Comparison of ENCODE assay signal across 16 mouse cellular contexts in genomic region chr17:25218967-25219366, GRCm38 (mm10). TPM values are rescaled to one million over a fixed set of nuclear protein-coding genes. Genes with fewer than 3 reads are reported as not detected.
DNase-seq lines count a peak whose midpoint lies in the region; ATAC-seq and TF ChIP-seq lines count a peak whose summit lies in the region.
"Had no signal": no experiment of that assay in that cellular context is flagged by ENCODE, and none has a peak within 500 bp of the region (broad histone marks: within the 10 kb centered on the region; RNA-seq: fewer than 3 reads in every experiment).

No protein-coding gene starts in this region.

- H3K27me3 ChIP-seq in cerebellum, adult 2 months (ENCODE audit: control insufficient read depth, insufficient read depth, low read length) = no peaks in the 10 kb centered on the region
- 0 out of 2 replicates have a peak, but pooled peaks cover 4% of the 10 kb centered on the region for H3K27me3 ChIP-seq in hindbrain, embryonic 13.5 days
- no peaks in the 10 kb centered on the region for H3K27me3 ChIP-seq in hindbrain, embryonic 12.5 days
- H3K27me3 ChIP-seq: embryonic facial prominence, embryonic 12.5 days; forebrain, embryonic 15.5 days; intestine, embryonic 15.5 days had no signal

- no peak overlapping the region for H3K4me2 ChIP-seq in hindbrain, embryonic 13.5 days
- H3K4me2 ChIP-seq in hindbrain, embryonic 12.5 days (replicated peaks) = no peak overlapping the region
- H3K4me2 ChIP-seq: embryonic facial prominence, embryonic 12.5 days; forebrain, embryonic 15.5 days; heart, embryonic 13.5 days; hindbrain, embryonic 14.5 days; intestine, embryonic 15.5 days had no signal

- 36% methylated on average over 9 of the region's 9 CpGs for WGBS in cerebellum, adult 2 months
- WGBS in hindbrain, embryonic 13.5 days = 92% methylated on average over 9 of the region's 9 CpGs
- 90% methylated on average over 9 of the region's 9 CpGs for WGBS in hindbrain, embryonic 12.5 days

- TF ChIP-seq CTCF in cerebellum, adult 2 months (IDR thresholded peaks at IDR 0.05; ENCODE audit: borderline replicate concordance, insufficient read depth, low read depth, low read length) = no peak

- no peak overlapping the region for H3K4me3 ChIP-seq in cerebellum, adult 2 months (replicated peaks; ENCODE audit: insufficient read depth, low read depth, low read length)
- H3K4me3 ChIP-seq in hindbrain, embryonic 13.5 days = no peak overlapping the region
- H3K4me3 ChIP-seq in hindbrain, embryonic 12.5 days = no peak overlapping the region
- H3K4me3 ChIP-seq: embryonic facial prominence, embryonic 12.5 days; forebrain, embryonic 15.5 days; heart, embryonic 13.5 days; intestine, embryonic 15.5 days had no signal

- H3K4me1 ChIP-seq in cerebellum, adult 2 months (ENCODE audit: control insufficient read depth, insufficient read depth, low read length) = peaks cover 23% of the 10 kb centered on the region
- H3K4me1 ChIP-seq in hindbrain, embryonic 13.5 days (replicated peaks) = peaks cover 18% of the 10 kb centered on the region
- H3K4me1 ChIP-seq in hindbrain, embryonic 12.5 days = peaks cover 18% of the 10 kb centered on the region

- peak overlapping the region; percentile 14 for H3K27ac ChIP-seq in cerebellum, adult 2 months (ENCODE audit: insufficient read depth, low read length)
- H3K27ac ChIP-seq in hindbrain, embryonic 13.5 days = no peak overlapping the region
- no peak overlapping the region for H3K27ac ChIP-seq in hindbrain, embryonic 12.5 days
- H3K27ac ChIP-seq: embryonic facial prominence, embryonic 12.5 days; forebrain, embryonic 15.5 days; heart, embryonic 13.5 days; hindbrain, embryonic 14.5 days; intestine, embryonic 15.5 days had no signal

- H3K9me3 ChIP-seq in hindbrain, embryonic 13.5 days = no peaks in the 10 kb centered on the region
- no peaks in the 10 kb centered on the region for H3K9me3 ChIP-seq in hindbrain, embryonic 12.5 days (replicated peaks)
- H3K9me3 ChIP-seq: embryonic facial prominence, embryonic 12.5 days; forebrain, embryonic 15.5 days; heart, embryonic 13.5 days; intestine, embryonic 15.5 days had no signal

- TF ChIP-seq POLR2A in cerebellum, adult 2 months (IDR thresholded peaks at IDR 0.05; ENCODE audit: borderline replicate concordance, insufficient read depth, low read length) = no peak

- peak; percentile 55 to 69 for DNase-seq in cerebellum, adult 2 months
- DNase-seq in cerebellum, adult 8-10 months = no peak
- peak; percentile 15 for DNase-seq in thymus, postnatal 14 days
- no peak for DNase-seq in thymus, postnatal 36 days
- DNase-seq in urinary bladder, adult 18-20 months (ENCODE audit: low spot score in 2 of 2) = no peak
- DNase-seq: adrenal gland, postnatal 10 days; heart, postnatal 10 days; heart, postnatal 4 days; kidney, adult 18-20 months had no signal

- 0 out of 2 replicates have a peak overlapping the region, but pooled peaks have one; percentile 8 for H3K9ac ChIP-seq in hindbrain, embryonic 13.5 days
- no peak overlapping the region for H3K9ac ChIP-seq in hindbrain, embryonic 12.5 days
- H3K9ac ChIP-seq: embryonic facial prominence, embryonic 12.5 days; forebrain, embryonic 15.5 days; heart, embryonic 13.5 days; hindbrain, embryonic 14.5 days; intestine, embryonic 15.5 days had no signal

- peaks cover 58% of the 10 kb centered on the region for H3K36me3 ChIP-seq in hindbrain, embryonic 13.5 days
- peaks cover 43% of the 10 kb centered on the region for H3K36me3 ChIP-seq in hindbrain, embryonic 12.5 days

- ATAC-seq in hindbrain, embryonic 13.5 days (ENCODE audit: low FRiP score) = no peak
- ATAC-seq in hindbrain, embryonic 12.5 days (ENCODE audit: low FRiP score) = no peak
- ATAC-seq: forebrain, embryonic 15.5 days; intestine, embryonic 15.5 days had no signal

RNA-seq across cellular contexts. Expression of gene Gnptg, which starts 21.0 kb away (rescaled TPM):
- polyA plus RNA-seq in cerebellum, adult 2 months (2012; rRNA removed) = 131 and 146 TPM in 2 replicates
- polyA plus RNA-seq in hindbrain, embryonic 13.5 days (2015; fragmentation: Nextera tagmentation; extraction: Ambion mirVana) = 91.6 and 94.0 TPM in 2 replicates
- polyA plus RNA-seq in hindbrain, embryonic 12.5 days (2016; fragmentation: Nextera tagmentation; extraction: Ambion mirVana) = 59.4 and 59.5 TPM in 2 replicates

RNA-seq across cellular contexts. Expression of gene Tsr3, which starts 21.0 kb away (rescaled TPM):
- polyA plus RNA-seq in cerebellum, adult 2 months (2012; rRNA removed) = 40.4 and 42.4 TPM in 2 replicates
- polyA plus RNA-seq in hindbrain, embryonic 13.5 days (2015; fragmentation: Nextera tagmentation; extraction: Ambion mirVana) = 59.6 and 62.9 TPM in 2 replicates
- 60.0 and 61.8 TPM in 2 replicates for polyA plus RNA-seq in hindbrain, embryonic 12.5 days (2016; fragmentation: Nextera tagmentation; extraction: Ambion mirVana)

RNA-seq across cellular contexts. Expression of gene Unkl, which starts 30.8 kb away (rescaled TPM):
- 56.2 and 57.4 TPM in 2 replicates for polyA plus RNA-seq in cerebellum, adult 2 months (2012; rRNA removed)
- 11.3 and 11.9 TPM in 2 replicates for polyA plus RNA-seq in hindbrain, embryonic 13.5 days (2015; fragmentation: Nextera tagmentation; extraction: Ambion mirVana)
- polyA plus RNA-seq in hindbrain, embryonic 12.5 days (2016; fragmentation: Nextera tagmentation; extraction: Ambion mirVana) = 13.0 and 13.3 TPM in 2 replicates

RNA-seq across cellular contexts. Expression of gene BC003965, which starts 34.6 kb away (rescaled TPM):
- polyA plus RNA-seq in cerebellum, adult 2 months (2012; rRNA removed) = 23.4 and 25.2 TPM in 2 replicates
- 33.1 and 35.0 TPM in 2 replicates for polyA plus RNA-seq in hindbrain, embryonic 13.5 days (2015; fragmentation: Nextera tagmentation; extraction: Ambion mirVana)
- 33.6 and 34.6 TPM in 2 replicates for polyA plus RNA-seq in hindbrain, embryonic 12.5 days (2016; fragmentation: Nextera tagmentation; extraction: Ambion mirVana)

RNA-seq across cellular contexts. Expression of gene Baiap3, which starts 37.2 kb away (rescaled TPM):
- polyA plus RNA-seq in cerebellum, adult 2 months (2012; rRNA removed) = 24.4 and 26.5 TPM in 2 replicates
- polyA plus RNA-seq in hindbrain, embryonic 13.5 days (2015; fragmentation: Nextera tagmentation; extraction: Ambion mirVana) = 6.4 and 6.5 TPM in 2 replicates
- 5.5 and 5.9 TPM in 2 replicates for polyA plus RNA-seq in hindbrain, embryonic 12.5 days (2016; fragmentation: Nextera tagmentation; extraction: Ambion mirVana)

Comparison
In these comparisons a context has a peak if more than half of its experiments do, and no peak if none do; other contexts are left out.
1. DNase-seq: peak in cerebellum, adult 2 months (2 of 2) and thymus, postnatal 14 days (single experiment); none in cerebellum, adult 8-10 months (single experiment), thymus, postnatal 36 days (0 of 2) and urinary bladder, adult 18-20 months (0 of 2).